Mouse (Mus musculus): ENCODE results near the gene Gm3233.
"Not testable (repeated sequence)": the region's sequence is repeated elsewhere in the genome, so short reads cannot be mapped to it uniquely, and the experiment has no call there.

DNA sequence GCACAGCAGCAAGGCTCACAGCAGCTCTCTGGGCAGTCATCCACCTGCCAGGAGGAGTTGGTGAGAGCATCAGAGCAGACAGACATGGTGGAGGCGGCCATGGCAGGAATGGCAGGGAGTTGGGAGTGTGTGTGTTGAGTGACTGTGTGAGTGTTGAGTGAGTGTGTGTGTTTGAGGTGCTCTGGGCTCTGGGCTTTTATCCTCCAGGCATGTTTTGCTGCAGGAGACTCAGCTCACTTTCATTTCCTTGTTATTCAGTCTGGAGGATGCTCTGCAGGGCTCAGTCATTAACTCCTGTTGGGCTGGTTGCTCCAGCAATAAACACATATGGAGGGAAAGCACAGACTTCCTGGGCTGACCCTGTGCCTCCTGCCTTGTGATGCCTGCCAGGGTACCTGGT, 17.4 kb upstream of the Gm3233 start, which contains the start of gene Gm7138:
- not testable (repeated sequence) for TF ChIP-seq CTCF (IDR thresholded peaks at IDR 0.05; ENCODE audit: extremely low read depth, insufficient read depth, insufficient read length, insufficient replicate concordance); POLR2A (IDR thresholded peaks at IDR 0.05; ENCODE audit: low read depth, low read length)

Measured in spleen, adult 2 months (tissue).